10 mouse cellular contexts compared by ENCODE assay signal in genomic region chr6:126340098-126340610, GRCm38 (mm10).
DNase-seq lines count a peak whose midpoint lies in the region; ATAC-seq and TF ChIP-seq lines count a peak whose summit lies in the region.
"Had no signal": no experiment of that assay in that cellular context is flagged by ENCODE, and none has a peak within 500 bp of the region (broad histone marks: within the 10 kb centered on the region; RNA-seq: fewer than 3 reads in every experiment).

No protein-coding gene starts in this region.

- no peaks in the 10 kb centered on the region for H3K36me3 ChIP-seq in forebrain, embryonic 15.5 days
- no peaks in the 10 kb centered on the region for H3K36me3 ChIP-seq in forebrain, embryonic 11.5 days (ENCODE audit: control insufficient read depth, insufficient read depth, low read length)
- H3K36me3 ChIP-seq in heart, embryonic 11.5 days (ENCODE audit: control insufficient read depth, insufficient read depth, low read length) = no peaks in the 10 kb centered on the region
- H3K36me3 ChIP-seq: liver, embryonic 15.5 days had no signal

- H3K4me3 ChIP-seq in forebrain, embryonic 15.5 days = no peak overlapping the region
- no peak overlapping the region for H3K4me3 ChIP-seq in forebrain, embryonic 11.5 days (ENCODE audit: low read depth, low read length)
- H3K4me3 ChIP-seq in layer of hippocampus, adult 2 months = no peak overlapping the region
- H3K4me3 ChIP-seq in heart, embryonic 11.5 days (ENCODE audit: low read depth, low read length) = no peak overlapping the region
- H3K4me3 ChIP-seq: liver, embryonic 15.5 days had no signal

- H3K9me3 ChIP-seq in forebrain, embryonic 15.5 days = no peaks in the 10 kb centered on the region
- H3K9me3 ChIP-seq in forebrain, embryonic 11.5 days (ENCODE audit: control insufficient read depth, low read length) = no peaks in the 10 kb centered on the region
- H3K9me3 ChIP-seq in heart, embryonic 11.5 days (replicated peaks; ENCODE audit: control insufficient read depth, low read length) = no peaks in the 10 kb centered on the region
- H3K9me3 ChIP-seq: liver, embryonic 15.5 days had no signal

- ATAC-seq in forebrain, embryonic 15.5 days (replicated peaks) = peak; percentile 90
- ATAC-seq in forebrain, embryonic 11.5 days (replicated peaks; ENCODE audit: low FRiP score) = no peak
- ATAC-seq in heart, embryonic 11.5 days (replicated peaks; ENCODE audit: insufficient number of reproducible peaks, low FRiP score, low TSS enrichment) = no peak

- H3K4me2 ChIP-seq in forebrain, embryonic 15.5 days (replicated peaks) = 0 out of 2 replicates have a peak overlapping the region, but pooled peaks have one; percentile 8
- no peak overlapping the region for H3K4me2 ChIP-seq in forebrain, embryonic 11.5 days (ENCODE audit: low read depth, low read length, severe bottlenecking)
- no peak overlapping the region for H3K4me2 ChIP-seq in heart, embryonic 11.5 days
- H3K4me2 ChIP-seq: liver, embryonic 15.5 days had no signal

- no peaks in the 10 kb centered on the region for H3K27me3 ChIP-seq in forebrain, embryonic 15.5 days
- H3K27me3 ChIP-seq in forebrain, embryonic 11.5 days (ENCODE audit: control insufficient read depth, insufficient read depth, low read length) = no peaks in the 10 kb centered on the region
- no peaks in the 10 kb centered on the region for H3K27me3 ChIP-seq in heart, embryonic 11.5 days (ENCODE audit: control insufficient read depth, insufficient read depth, low read length)
- H3K27me3 ChIP-seq: liver, embryonic 15.5 days had no signal

- no peak for DNase-seq in forebrain, embryonic 11.5 days (ENCODE audit: low spot score)
- DNase-seq in cerebellum, postnatal 14 days = peak; percentile 90 to 91
- peak; percentile 72 to 79 for DNase-seq in layer of hippocampus, adult 2 months (ENCODE audit: low spot score in 2 of 2)
- peak; percentile 27 to 29 for DNase-seq in right cerebral cortex, adult 2 months (ENCODE audit: low spot score in 2 of 2)
- DNase-seq in heart, postnatal 25 days (ENCODE audit: low spot score) = no peak
- no peak for DNase-seq in natural killer cell, adult 2 months (ENCODE audit: low spot score in 2 of 2)
- DNase-seq: heart, postnatal 10 days had no signal

- 37% methylated on average over 10 of the region's 10 CpGs for WGBS in forebrain, embryonic 15.5 days
- WGBS in forebrain, embryonic 11.5 days = 59% methylated on average over 10 of the region's 10 CpGs
- WGBS in heart, embryonic 11.5 days (ENCODE audit: insufficient replicate concordance) = 52% methylated on average over 10 of the region's 10 CpGs

- H3K27ac ChIP-seq in forebrain, embryonic 15.5 days (replicated peaks) = peak overlapping the region; percentile 69
- no peak overlapping the region for H3K27ac ChIP-seq in forebrain, embryonic 11.5 days (ENCODE audit: low read depth, low read length)
- H3K27ac ChIP-seq in layer of hippocampus, adult 2 months = peak overlapping the region; percentile 82
- no peak overlapping the region; the same call in 1 of the 2 replicates for H3K27ac ChIP-seq in heart, embryonic 11.5 days (ENCODE audit: low read depth, low read length)
- H3K27ac ChIP-seq: liver, embryonic 15.5 days had no signal

- peaks cover 5% of the 10 kb centered on the region for H3K4me1 ChIP-seq in forebrain, embryonic 15.5 days
- H3K4me1 ChIP-seq in forebrain, embryonic 11.5 days (replicated peaks; ENCODE audit: control insufficient read depth, insufficient read depth, low read length) = no peaks in the 10 kb centered on the region
- H3K4me1 ChIP-seq in heart, embryonic 11.5 days (ENCODE audit: control insufficient read depth, insufficient read depth, low read length) = no peaks in the 10 kb centered on the region
- H3K4me1 ChIP-seq: liver, embryonic 15.5 days had no signal

- no peak for TF ChIP-seq CTCF in layer of hippocampus, adult 2 months (conservative IDR thresholded peaks at IDR 0.05)

- H3K9ac ChIP-seq in forebrain, embryonic 15.5 days (replicated peaks) = no peak overlapping the region
- no peak overlapping the region for H3K9ac ChIP-seq in forebrain, embryonic 11.5 days (ENCODE audit: low read length)
- H3K9ac ChIP-seq in heart, embryonic 11.5 days (ENCODE audit: low read depth, low read length) = no peak overlapping the region
- H3K9ac ChIP-seq: liver, embryonic 15.5 days had no signal

- intact Hi-C loops in heart, postnatal 25 days (cut with DNase I) = no loop called here

Comparison
In these comparisons a context has a peak if more than half of its experiments do, and no peak if none do; other contexts are left out.
1. H3K27ac ChIP-seq: peak in forebrain, embryonic 15.5 days (single experiment) and layer of hippocampus, adult 2 months (single experiment); none in forebrain, embryonic 11.5 days (single experiment) and heart, embryonic 11.5 days (single experiment).
2. DNase-seq: peak in cerebellum, postnatal 14 days (2 of 2), layer of hippocampus, adult 2 months (2 of 2) and right cerebral cortex, adult 2 months (2 of 2); none in forebrain, embryonic 11.5 days (single experiment), heart, postnatal 25 days (single experiment) and natural killer cell, adult 2 months (0 of 2).